Mouse (Mus musculus) neural tube, embryonic 11.5 days (tissue): ENCODE measurements around the gene Npnt. TPM values are rescaled to one million over a fixed set of nuclear protein-coding genes. Genes with fewer than 3 reads are reported as not detected.

ENCODE experiments used
- ATAC-seq: fragments of 200-750 bp; cut with Nextera tagmentation; 2 replicates; pipeline ENCODE4 v1.8.0; 2017; ENCODE audit warnings: moderate number of reproducible peaks, mild to moderate bottlenecking, moderate TSS enrichment, moderate library complexity; ENCODE audit not compliant: insufficient read depth, low FRiP score, low TSS enrichment
- DNase-seq: peaks from one replicate; pipeline ENCODE4 v3.0.0-alpha.2; 2015; ENCODE audit warnings: low spot score
- H3K27ac ChIP-seq: fragments of 300-500 bp; sonication (generic); 2 replicates; pipeline ENCODE4 v1.5.1; 2014; ENCODE audit warnings: low read depth, mild to moderate bottlenecking, low read length
- H3K27me3 ChIP-seq: fragments of 300-500 bp; sonication (generic); 2 replicates; pipeline ENCODE4 v1.6.1; 2014; ENCODE audit warnings: mild to moderate bottlenecking, low read length, mixed read lengths; ENCODE audit not compliant: control insufficient read depth, insufficient read depth
- H3K36me3 ChIP-seq: fragments of 300-500 bp; sonication (generic); 2 replicates; pipeline ENCODE4 v1.6.1; 2014; ENCODE audit warnings: mild to moderate bottlenecking, low read length, moderate library complexity, mixed read lengths; ENCODE audit not compliant: control insufficient read depth, insufficient read depth
- H3K4me1 ChIP-seq: fragments of 300-500 bp; sonication (generic); 2 replicates; pipeline ENCODE4 v1.6.1; 2014; ENCODE audit warnings: low read length, mixed read lengths; ENCODE audit not compliant: control insufficient read depth, insufficient read depth
- H3K4me2 ChIP-seq: fragments of 300-500 bp; sonication (generic); 2 replicates; pipeline ENCODE4 v1.6.1; 2014; ENCODE audit warnings: low read depth, mild to moderate bottlenecking, moderate library complexity
- H3K4me3 ChIP-seq: fragments of 300-500 bp; sonication (generic); 2 replicates; pipeline ENCODE4 v1.5.1; 2014; ENCODE audit warnings: low read depth, low read length
- H3K9ac ChIP-seq: fragments of 300-500 bp; sonication (generic); 2 replicates; pipeline ENCODE4 v1.6.1; 2014; ENCODE audit warnings: mild to moderate bottlenecking, low read length
- H3K9me3 ChIP-seq: fragments of 300-500 bp; sonication (generic); 2 replicates; pipeline ENCODE4 v1.6.1; 2016; ENCODE audit warnings: low read length; ENCODE audit not compliant: control insufficient read depth
- WGBS: fragments of 180-500 bp; shearing (Covaris S2); extraction: QIAGEN DNeasy Blood & Tissue Kit; methylation state at CpG from one replicate; pipeline ENCODE4 v1.1.7; 2014; 5-methylcytosine and 5-hydroxymethylcytosine counted together
- polyA plus RNA-seq: library from polyadenylated mRNA; unstranded; fragments of >200 nt; fragmentation: Nextera tagmentation; extraction: Ambion mirVana; gene quantifications from 2 replicates; pipeline ENCODE4 v1.2.1, GENCODE M21; 2014

Npnt gene
- polyA plus RNA-seq, 1 experiment from 2014 or later = 8.6 TPM

DNA sequence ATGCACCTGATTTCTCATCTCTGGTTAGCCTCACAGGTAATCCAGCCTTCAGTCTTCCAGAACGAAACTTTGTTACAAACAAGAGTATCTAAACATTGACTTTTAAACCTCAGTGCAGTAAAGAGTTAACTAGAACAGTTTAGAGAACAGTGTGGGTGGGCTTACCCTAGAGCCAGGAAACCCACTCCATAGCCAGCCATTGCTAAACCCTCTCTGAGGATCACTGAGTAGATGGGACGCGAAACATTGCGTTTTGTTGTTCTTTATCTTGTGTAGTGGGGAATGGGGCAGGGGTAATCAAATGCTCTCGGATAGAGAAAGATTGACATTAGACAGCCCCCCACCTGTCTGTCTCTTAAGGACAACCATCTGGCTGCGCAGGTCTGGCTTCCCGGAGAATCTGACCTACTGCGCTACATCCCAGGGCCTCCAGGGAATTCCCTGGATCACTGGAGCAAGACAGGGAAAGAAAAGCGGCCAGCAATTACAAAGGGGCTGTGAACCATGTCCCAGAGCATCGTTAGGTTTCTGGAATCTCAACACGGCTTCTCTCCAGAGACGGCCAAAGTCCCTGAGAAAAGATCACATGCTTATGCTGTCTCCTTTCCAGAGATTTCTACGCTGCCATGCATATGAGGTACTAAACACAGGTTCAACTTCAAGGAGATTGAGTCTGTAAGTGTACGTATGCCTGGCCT lies 73.9 kb downstream of the Npnt start:
- H3K4me1 ChIP-seq = no peaks in the 10 kb centered on the region
- ATAC-seq = no peak
- H3K9ac ChIP-seq = no peak overlapping the region
- DNase-seq = no peak
- H3K27me3 ChIP-seq = no peaks in the 10 kb centered on the region
- WGBS = 71% methylated on average over 14 of the region's 14 CpGs
- no peaks in the 10 kb centered on the region for H3K36me3 ChIP-seq
- no peak overlapping the region for H3K4me3 ChIP-seq
- no peaks in the 10 kb centered on the region for H3K9me3 ChIP-seq
- no peak overlapping the region for H3K4me2 ChIP-seq
- no peak overlapping the region for H3K27ac ChIP-seq

DNA sequence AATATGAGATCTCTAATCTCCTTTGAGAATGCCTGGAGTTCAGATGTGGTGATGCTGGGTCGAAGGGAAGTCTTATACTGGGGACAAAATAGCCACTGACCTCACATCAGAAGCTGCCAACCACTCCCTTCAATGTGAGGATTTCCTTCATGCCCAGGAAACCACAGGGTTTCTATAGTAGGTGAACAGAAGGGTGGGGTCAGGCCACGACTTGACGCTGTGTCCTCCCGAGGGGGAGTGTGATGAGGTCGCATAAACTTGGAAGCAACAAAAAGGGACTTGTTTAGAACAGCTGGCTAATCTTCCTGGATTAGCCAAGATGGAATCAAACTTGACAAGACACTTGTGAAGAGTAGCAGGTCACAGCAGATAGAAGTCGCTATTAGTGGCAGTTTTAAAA lies 76.8 kb downstream of the Npnt start:
- no peak overlapping the region for H3K27ac ChIP-seq
- H3K27me3 ChIP-seq = no peaks in the 10 kb centered on the region
- DNase-seq = no peak
- ATAC-seq = no peak
- H3K9me3 ChIP-seq = no peaks in the 10 kb centered on the region
- no peak overlapping the region for H3K4me3 ChIP-seq
- H3K4me1 ChIP-seq = no peaks in the 10 kb centered on the region
- H3K36me3 ChIP-seq = no peaks in the 10 kb centered on the region
- 67% methylated on average over 6 of the region's 6 CpGs for WGBS
- H3K9ac ChIP-seq = no peak overlapping the region
- H3K4me2 ChIP-seq = no peak overlapping the region

DNA sequence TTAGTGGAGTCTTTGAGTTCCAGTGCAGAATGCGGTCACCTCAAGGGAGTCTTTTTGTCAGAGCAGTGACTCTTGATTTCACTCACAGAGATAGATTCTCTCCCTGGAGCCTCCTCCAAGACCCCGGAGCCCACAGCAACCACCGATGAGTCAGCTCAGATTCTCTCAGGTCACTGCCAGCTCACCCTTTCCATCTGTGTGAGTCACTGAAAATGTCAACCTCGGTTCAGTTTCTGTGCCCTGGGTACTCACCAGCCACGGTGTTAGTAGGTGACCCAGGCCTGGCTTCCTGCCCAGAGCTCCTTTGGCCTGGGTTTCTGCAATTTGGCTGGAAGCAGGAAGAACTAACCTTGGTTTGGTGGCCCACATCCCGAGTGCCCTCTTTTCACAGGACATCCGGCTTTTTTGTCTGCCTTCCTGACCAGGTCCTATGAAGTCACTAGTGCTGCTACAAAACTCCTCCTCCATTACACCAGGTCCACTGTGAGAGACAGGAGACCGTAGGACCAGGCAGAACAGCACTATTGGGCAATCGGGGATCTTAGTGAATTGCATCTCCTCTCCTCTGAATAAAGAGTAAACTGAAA lies 78.7 kb downstream of the Npnt start:
- no peak overlapping the region for H3K4me3 ChIP-seq
- H3K27me3 ChIP-seq = no peaks in the 10 kb centered on the region
- H3K36me3 ChIP-seq = no peaks in the 10 kb centered on the region
- H3K9me3 ChIP-seq = no peaks in the 10 kb centered on the region
- no peak overlapping the region for H3K27ac ChIP-seq
- no peak for ATAC-seq
- DNase-seq = no peak
- no peaks in the 10 kb centered on the region for H3K4me1 ChIP-seq
- 87% methylated on average over 9 of the region's 9 CpGs for WGBS
- no peak overlapping the region for H3K4me2 ChIP-seq
- no peak overlapping the region for H3K9ac ChIP-seq

DNA sequence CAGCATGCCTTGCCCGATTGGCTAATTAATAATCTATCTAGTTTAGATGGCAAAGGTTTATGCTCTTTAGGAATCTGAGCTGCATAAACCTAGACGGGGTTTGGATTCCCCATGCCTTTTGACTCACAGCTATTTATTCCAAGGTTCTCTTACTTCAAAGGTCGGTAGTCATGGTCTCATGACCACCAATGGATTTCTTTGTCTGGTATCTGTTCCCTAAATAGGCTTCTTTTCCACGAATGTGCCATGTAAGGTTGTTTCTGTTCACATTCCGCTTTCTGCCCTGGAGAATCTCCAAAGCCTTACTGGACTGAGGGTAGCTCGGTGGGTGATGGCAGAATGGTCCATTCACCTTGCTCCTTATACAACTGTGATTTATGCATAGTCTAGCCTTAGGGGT lies 80.0 kb downstream of the Npnt start:
- H3K27me3 ChIP-seq = no peaks in the 10 kb centered on the region
- no peaks in the 10 kb centered on the region for H3K9me3 ChIP-seq
- no peak for DNase-seq
- 83% methylated on average over 6 of the region's 6 CpGs for WGBS
- H3K27ac ChIP-seq = no peak overlapping the region
- no peak overlapping the region for H3K4me3 ChIP-seq
- H3K36me3 ChIP-seq = no peaks in the 10 kb centered on the region
- no peaks in the 10 kb centered on the region for H3K4me1 ChIP-seq
- H3K9ac ChIP-seq = no peak overlapping the region
- ATAC-seq = no peak
- H3K4me2 ChIP-seq = no peak overlapping the region

DNA sequence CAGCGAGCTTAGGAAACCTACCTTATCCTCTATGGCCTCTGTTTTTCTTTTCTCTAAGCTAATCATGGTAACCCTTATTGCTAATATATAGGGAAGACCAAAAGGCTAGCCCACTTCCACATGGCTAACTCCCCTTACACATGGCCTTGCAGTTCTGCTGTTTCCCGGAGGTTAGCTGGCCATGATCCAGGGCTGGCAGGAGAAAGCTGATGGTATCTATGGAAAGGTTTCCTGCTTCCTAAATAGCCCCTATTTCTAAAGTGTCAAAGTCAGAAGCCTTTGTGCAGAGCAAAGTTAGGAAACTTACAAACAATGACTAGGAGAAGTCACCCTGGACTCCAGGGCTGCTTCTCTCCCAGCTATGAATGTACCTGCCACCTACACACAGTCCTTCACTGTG lies 81.3 kb downstream of the Npnt start:
- Histone ChIP-seq H3K27me3 (no peaks in the 10 kb centered on the region), H3K9ac (no peak overlapping the region), H3K27ac (no peak overlapping the region), H3K4me1 (no peaks in the 10 kb centered on the region), H3K36me3 (no peaks in the 10 kb centered on the region), H3K9me3 (no peaks in the 10 kb centered on the region), H3K4me2 (no peak overlapping the region), H3K4me3 (no peak overlapping the region)
- WGBS = 80% methylated on average over 2 of the region's 2 CpGs
- no peak for DNase-seq
- ATAC-seq = no peak

DNA sequence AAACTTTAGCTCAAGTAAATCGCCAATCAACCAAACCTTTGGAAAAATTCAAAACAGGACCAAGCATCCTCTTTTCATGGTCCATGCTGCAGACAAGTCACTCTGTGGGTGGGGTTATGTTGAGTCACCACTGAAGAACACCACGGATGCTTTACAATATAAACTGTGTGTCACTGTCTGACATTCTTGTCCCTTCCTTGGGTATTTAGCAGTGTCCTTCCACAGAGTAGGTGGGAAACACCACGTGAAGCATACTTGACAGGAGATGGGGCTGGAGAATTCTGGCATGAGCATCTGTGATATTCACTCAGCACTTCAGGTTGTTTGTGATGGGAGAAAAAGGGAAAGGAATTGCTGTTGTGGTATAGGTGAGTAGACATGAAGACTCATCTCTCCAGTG lies 83.1 kb downstream of the Npnt start:
- Histone ChIP-seq H3K9me3 (no peaks in the 10 kb centered on the region), H3K4me1 (no peaks in the 10 kb centered on the region), H3K9ac (no peak overlapping the region), H3K4me3 (no peak overlapping the region), H3K4me2 (no peak overlapping the region), H3K27ac (no peak overlapping the region), H3K27me3 (no peaks in the 10 kb centered on the region), H3K36me3 (no peaks in the 10 kb centered on the region)
- no peak for ATAC-seq
- WGBS = 89% methylated on average over 3 of the region's 3 CpGs
- DNase-seq = no peak

DNA sequence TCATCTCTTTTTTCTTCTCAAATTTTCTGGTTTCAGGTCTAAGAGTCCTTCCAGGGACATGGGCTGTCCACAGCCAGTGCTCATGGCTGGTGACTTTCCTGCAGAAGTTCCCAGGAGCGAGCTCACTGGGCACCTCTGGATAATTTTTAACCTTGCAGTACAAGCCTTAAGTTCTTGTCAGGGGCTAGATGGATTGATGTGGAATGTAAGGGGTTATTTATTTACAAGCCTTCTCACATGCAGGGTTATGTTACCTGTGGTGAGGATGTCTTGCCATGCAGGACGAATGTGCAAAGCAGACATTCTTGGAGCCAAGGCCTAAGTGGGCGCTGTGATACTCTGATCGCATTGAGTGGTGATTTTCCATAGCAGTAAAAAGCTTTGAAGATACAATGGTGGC lies 84.5 kb downstream of the Npnt start:
- Histone ChIP-seq H3K4me2 (no peak overlapping the region), H3K4me3 (no peak overlapping the region), H3K4me1 (no peaks in the 10 kb centered on the region), H3K27ac (no peak overlapping the region), H3K36me3 (no peaks in the 10 kb centered on the region), H3K9ac (no peak overlapping the region), H3K9me3 (no peaks in the 10 kb centered on the region), H3K27me3 (no peaks in the 10 kb centered on the region)
- ATAC-seq (no peak), DNase-seq (no peak)
- 83% methylated on average over 4 of the region's 4 CpGs for WGBS

DNA sequence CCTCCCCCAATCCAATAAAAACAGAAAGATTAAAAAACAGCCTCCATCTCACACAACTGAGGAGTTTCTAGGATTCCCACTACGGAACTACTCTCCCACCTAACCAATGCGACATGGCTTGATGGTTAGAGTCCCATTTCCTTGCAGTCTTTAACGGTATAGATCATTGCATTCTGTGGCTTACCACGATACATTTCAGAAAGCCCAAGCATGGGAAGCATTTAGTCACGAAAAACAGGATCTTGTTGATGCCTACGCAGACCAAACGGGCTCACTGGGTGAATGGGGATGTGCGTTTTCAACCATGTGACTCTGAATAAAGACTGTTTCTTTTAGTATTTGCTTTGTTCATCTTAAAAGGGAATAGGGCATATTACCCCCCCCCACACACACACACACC lies 85.1 kb downstream of the Npnt start:
- no peak overlapping the region for H3K4me2 ChIP-seq

DNA sequence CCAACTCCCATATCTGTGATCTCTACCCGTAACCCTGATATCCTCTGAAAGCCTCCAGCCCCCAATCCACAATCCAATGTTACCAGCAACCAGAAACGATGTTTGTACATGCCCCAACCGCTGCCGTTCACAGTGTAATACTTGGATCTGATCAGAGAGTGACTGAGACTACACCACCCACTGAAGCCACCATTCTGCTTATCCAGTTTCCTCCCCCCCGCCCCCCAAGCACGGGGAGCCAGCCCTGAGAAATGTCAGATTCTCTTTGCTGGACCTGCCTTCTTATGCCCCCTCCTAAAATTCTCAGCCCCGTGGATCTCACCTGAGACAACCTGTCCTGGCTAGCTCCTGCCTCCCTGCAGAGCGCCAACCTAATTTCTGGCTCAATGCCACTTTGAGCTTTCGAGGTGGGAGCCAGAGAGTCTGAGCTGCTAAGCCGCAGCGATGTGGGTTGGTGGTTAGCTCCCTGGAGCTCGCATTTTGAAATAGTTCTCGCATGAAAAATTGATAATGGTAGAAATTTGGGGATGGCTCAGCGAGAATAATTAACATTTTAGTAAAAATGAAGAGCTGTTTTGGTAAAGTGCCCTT lies 85.7 kb downstream of the Npnt start:
- 87% methylated on average over 14 of the region's 14 CpGs for WGBS
- Histone ChIP-seq H3K27ac (no peak overlapping the region), H3K36me3 (no peaks in the 10 kb centered on the region), H3K4me2 (no peak overlapping the region), H3K27me3 (no peaks in the 10 kb centered on the region), H3K9me3 (no peaks in the 10 kb centered on the region), H3K9ac (no peak overlapping the region), H3K4me3 (no peak overlapping the region), H3K4me1 (no peaks in the 10 kb centered on the region)
- DNase-seq (no peak), ATAC-seq (no peak)

More for the DNA sequence above, 85.1 kb downstream of the Npnt start:
- no peaks in the 10 kb centered on the region for H3K36me3 ChIP-seq
- H3K27me3 ChIP-seq = no peaks in the 10 kb centered on the region
- no peak overlapping the region for H3K4me3 ChIP-seq
- no peak for DNase-seq
- H3K4me1 ChIP-seq = no peaks in the 10 kb centered on the region
- H3K9ac ChIP-seq = no peak overlapping the region
- WGBS = 87% methylated on average over 8 of the region's 8 CpGs
- no peak overlapping the region for H3K27ac ChIP-seq
- H3K9me3 ChIP-seq = no peaks in the 10 kb centered on the region
- ATAC-seq = no peak
